Mouse (Mus musculus): ENCODE measurements at regions not wholly inside any gene's neighbourhood (a gene's known extent, or its start where the extent isn't known, plus 50 kb on each side); places are given as distances from the start of the nearest gene placed in this dataset.
"Not testable (repeated sequence)": the region's sequence is repeated elsewhere in the genome, so short reads cannot be mapped to it uniquely, and the experiment has no call there.

DNA sequence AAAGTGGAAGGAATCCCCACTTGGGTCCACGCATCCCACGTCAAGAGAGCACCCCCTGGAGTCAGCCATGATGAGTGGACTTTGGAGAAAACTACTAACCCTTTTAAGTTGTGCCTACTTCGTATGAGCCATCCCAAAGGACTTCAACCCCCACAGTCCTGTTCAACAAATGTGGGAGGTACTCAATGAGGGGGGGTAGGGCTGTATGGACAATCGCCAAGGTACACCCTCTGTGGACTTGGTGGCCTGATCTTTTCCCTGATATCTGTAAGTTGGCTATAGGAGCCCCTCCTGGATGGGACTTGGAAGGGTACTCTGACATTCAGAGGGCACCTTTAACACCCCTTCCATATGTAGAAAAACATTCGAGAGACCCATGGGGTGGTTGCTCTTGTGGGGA is 256.5 kb upstream of the Olfr161 start:
- H3K9ac ChIP-seq; H3K9me3 ChIP-seq; H3K4me1 ChIP-seq; H3K27ac ChIP-seq; H3K36me3 ChIP-seq; H3K27me3 ChIP-seq (replicated peaks); H3K4me3 ChIP-seq; ATAC-seq (ENCODE audit: low FRiP score, low read depth); H3K4me2 ChIP-seq (replicated peaks): not testable (repeated sequence)
- 93% methylated on average over 5 of the region's 5 CpGs for WGBS

DNA sequence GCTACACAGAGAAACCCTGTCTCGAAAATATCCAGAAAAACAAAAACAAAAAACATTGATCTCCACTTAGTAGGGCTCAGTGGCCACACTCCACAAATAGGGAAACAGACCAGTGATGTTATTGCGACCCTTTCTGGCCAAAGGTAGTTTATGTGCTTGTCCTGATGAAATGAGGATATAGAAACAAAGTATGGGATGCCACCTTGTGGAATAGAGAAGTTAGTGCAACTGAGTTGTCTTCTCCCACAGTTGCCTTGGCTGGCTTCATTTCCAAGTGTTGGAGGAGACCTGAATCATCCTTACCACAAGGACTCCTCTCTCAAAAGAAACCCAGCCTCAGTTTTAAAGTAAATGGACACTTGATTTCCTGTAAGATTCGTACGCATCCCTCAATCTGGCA is 247.5 kb upstream of the Olfr161 start:
- H3K4me1 ChIP-seq; H3K9me3 ChIP-seq; H3K27me3 ChIP-seq (replicated peaks); H3K4me3 ChIP-seq; H3K27ac ChIP-seq; H3K4me2 ChIP-seq (replicated peaks); H3K9ac ChIP-seq; H3K36me3 ChIP-seq; ATAC-seq (ENCODE audit: low FRiP score, low read depth): not testable (repeated sequence)
- 27% methylated on average over 4 of the region's 4 CpGs for WGBS

- not testable (repeated sequence) for H3K4me2 ChIP-seq (replicated peaks); H3K9me3 ChIP-seq; H3K4me3 ChIP-seq; ATAC-seq (ENCODE audit: low FRiP score, low read depth); H3K27me3 ChIP-seq (replicated peaks); H3K9ac ChIP-seq; H3K36me3 ChIP-seq; H3K27ac ChIP-seq; H3K4me1 ChIP-seq
- no CpG with 5 or more reads among the region's 1 CpGs for WGBS
Observed at GRCm38 (mm10) chr16:3344725-3345380, 246.0 kb upstream of the Olfr161 start.

- not testable (repeated sequence) for H3K4me1 ChIP-seq; H3K4me3 ChIP-seq; ATAC-seq (ENCODE audit: low FRiP score, low read depth); H3K36me3 ChIP-seq; H3K9ac ChIP-seq; H3K9me3 ChIP-seq; H3K4me2 ChIP-seq (replicated peaks); H3K27me3 ChIP-seq (replicated peaks); H3K27ac ChIP-seq
- 80% methylated on average over 1 of the region's 4 CpGs for WGBS
Observed at GRCm38 (mm10) chr16:3349382-3349781, 241.5 kb upstream of the Olfr161 start.

GRCm38 (mm10) chr16:3349850-3350547 is 240.8 kb upstream of the Olfr161 start:
- H3K36me3 ChIP-seq; H3K4me3 ChIP-seq; H3K9me3 ChIP-seq; H3K27ac ChIP-seq; H3K9ac ChIP-seq; H3K27me3 ChIP-seq (replicated peaks); H3K4me1 ChIP-seq; H3K4me2 ChIP-seq (replicated peaks): not testable (repeated sequence)
- WGBS: 47% methylated on average over 3 of the region's 4 CpGs
- 0 out of 2 replicates have a peak, but pooled peaks have one; percentile 26 for ATAC-seq (ENCODE audit: low FRiP score, low read depth)

- H3K9ac ChIP-seq; H3K27me3 ChIP-seq (replicated peaks); H3K27ac ChIP-seq; H3K4me1 ChIP-seq; H3K4me2 ChIP-seq (replicated peaks); H3K36me3 ChIP-seq; H3K4me3 ChIP-seq; H3K9me3 ChIP-seq: not testable (repeated sequence)
- 81% methylated on average over 7 of the region's 7 CpGs for WGBS
- peak; percentile 85; the same call in 1 of the 2 replicates for ATAC-seq (ENCODE audit: low FRiP score, low read depth)
Observed at GRCm38 (mm10) chr16:3350668-3351507, 240.0 kb upstream of the Olfr161 start.

DNA sequence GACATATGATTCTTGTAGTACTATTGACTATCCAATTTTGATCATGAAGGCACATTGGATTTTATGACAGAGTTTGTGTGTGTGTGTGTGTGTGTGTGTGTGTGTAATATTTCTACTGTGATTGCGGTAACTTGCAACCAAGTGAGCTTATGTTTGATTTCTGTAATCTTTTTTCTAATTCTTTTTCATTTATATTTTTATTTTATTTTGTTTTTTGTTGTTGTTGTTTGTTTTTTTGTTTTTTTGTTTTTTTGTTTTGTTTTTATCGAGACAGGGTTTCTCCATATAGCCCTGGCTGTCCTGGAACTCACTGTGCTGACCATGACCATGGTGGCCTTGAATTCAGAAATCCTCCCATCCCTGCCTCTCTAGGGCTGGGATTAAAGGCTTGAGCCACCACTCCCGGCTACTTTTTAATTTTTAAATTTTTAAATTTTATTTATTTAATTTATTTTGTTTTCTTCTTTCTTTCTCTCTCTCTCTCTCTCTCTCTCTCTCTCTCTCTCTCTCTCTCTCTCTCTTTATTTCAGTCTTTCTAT is 239.3 kb upstream of the Olfr161 start:
- H3K9ac ChIP-seq; H3K4me1 ChIP-seq; H3K27me3 ChIP-seq (replicated peaks); H3K9me3 ChIP-seq; H3K4me3 ChIP-seq; H3K4me2 ChIP-seq (replicated peaks); H3K27ac ChIP-seq; H3K36me3 ChIP-seq: not testable (repeated sequence)
- 85% methylated on average over 3 of the region's 3 CpGs for WGBS
- peak; percentile 76; the same call in 1 of the 2 replicates for ATAC-seq (ENCODE audit: low FRiP score, low read depth)

All from neural tube, embryonic 12.5 days (tissue).